Mouse (Mus musculus): Measurements from ENCODE around the gene Hhat. TPM values are rescaled to one million over a fixed set of nuclear protein-coding genes. Genes with fewer than 3 reads are reported as not detected.
A peak's percentile ranks its signal among the peaks of the same experiment; 100 is the strongest.

Hhat gene
- 1 to 10 TPM in 1 of 2 experiments, under 1 TPM in 1; 0.89 to 1.6 TPM for polyA plus RNA-seq (2017; shearing (Covaris generic))

GRCm38 (mm10) chr1:192770495-192771331, at the start of gene Hhat:
TSS of gene Hhat (minus strand) at chr1:192771223.
- peak; percentile 88 for ATAC-seq

- ATAC-seq, result no peak
Measured at GRCm38 (mm10) chr1:192818334-192818733, 47.3 kb upstream of the Hhat start.

GRCm38 (mm10) chr1:192815789-192816188, 44.8 kb upstream of the Hhat start:
- no peak for ATAC-seq

GRCm38 (mm10) chr1:192814700-192815099, 43.7 kb upstream of the Hhat start:
- no peak for ATAC-seq

GRCm38 (mm10) chr1:192812758-192813157, 41.7 kb upstream of the Hhat start:
- no peak for ATAC-seq

- ATAC-seq, result no peak
Measured at GRCm38 (mm10) chr1:192812290-192812689, 41.3 kb upstream of the Hhat start.

- ATAC-seq, result no peak
Measured at GRCm38 (mm10) chr1:192806168-192807157, 35.4 kb upstream of the Hhat start.

- ATAC-seq, result no peak
Measured at GRCm38 (mm10) chr1:192800338-192800737, 29.3 kb upstream of the Hhat start.

GRCm38 (mm10) chr1:192799165-192799991, 28.4 kb upstream of the Hhat start:
- no peak for ATAC-seq

GRCm38 (mm10) chr1:192798212-192799164, 27.5 kb upstream of the Hhat start:
- no peak for ATAC-seq

- no peak for ATAC-seq
Measured at GRCm38 (mm10) chr1:192797011-192797274, 25.9 kb upstream of the Hhat start.

GRCm38 (mm10) chr1:192796201-192797010, 25.4 kb upstream of the Hhat start:
- no peak for ATAC-seq

- ATAC-seq, result no peak
Measured at GRCm38 (mm10) chr1:192794957-192795745, 24.1 kb upstream of the Hhat start.

- no peak for ATAC-seq
Measured at GRCm38 (mm10) chr1:192791897-192792361, 20.9 kb upstream of the Hhat start.

GRCm38 (mm10) chr1:192790442-192790841, 19.4 kb upstream of the Hhat start:
- peak; percentile 40 for ATAC-seq

GRCm38 (mm10) chr1:192789828-192790227, 18.8 kb upstream of the Hhat start:
- no peak for ATAC-seq

GRCm38 (mm10) chr1:192789111-192789522, 18.1 kb upstream of the Hhat start:
- no peak for ATAC-seq

- no peak for ATAC-seq
Measured at GRCm38 (mm10) chr1:192786194-192786593, 15.2 kb upstream of the Hhat start.
